Mouse (Mus musculus) G1E (cell line): ENCODE results near the gene Clmn.

ENCODE experiments used
- CTCF ChIP-seq: IDR thresholded peaks from 2 replicates; pipeline ENCODE4 v1.5.1; 2012; ENCODE audit warnings: low read depth, low read length, inconsistent platforms, mixed read lengths
- GATA1 ChIP-seq: IDR thresholded peaks from 2 replicates; pipeline ENCODE4 v1.6.1; 2012; ENCODE audit warnings: borderline replicate concordance, low read length, inconsistent platforms, mixed read lengths
- GATA2 ChIP-seq: IDR thresholded peaks from 2 replicates; pipeline ENCODE4 v1.6.1; 2012; ENCODE audit warnings: low read depth, low read length, inconsistent platforms, borderline replicate concordance
- TAL1 ChIP-seq: conservative IDR thresholded peaks from 2 replicates; pipeline ENCODE4 v1.6.1; 2012; ENCODE audit warnings: low read depth, low read length, inconsistent platforms, mixed read lengths

DNA sequence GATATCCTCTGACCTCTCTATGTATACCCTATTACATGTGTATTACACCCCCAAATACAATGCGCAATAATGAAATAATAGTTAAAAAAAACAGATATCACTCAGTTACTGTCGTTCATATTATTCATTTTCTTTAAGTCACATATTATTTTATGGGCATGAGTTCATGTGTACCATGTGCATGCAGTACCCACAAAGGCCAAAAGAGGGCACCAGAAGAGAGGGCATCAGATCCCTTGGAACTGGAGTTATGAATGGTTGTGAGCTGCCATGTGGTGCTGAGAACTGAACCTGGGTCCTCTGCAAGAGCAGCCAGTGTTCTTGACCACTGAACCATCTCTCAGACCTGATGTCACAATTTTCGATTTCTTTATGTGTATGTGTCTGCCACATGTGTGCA lies 65.5 kb downstream of the Clmn start:
- TF ChIP-seq CTCF (no peak), TAL1 (no peak), GATA1 (no peak), GATA2 (no peak)
